Mouse (Mus musculus) megakaryocyte, embryonic 14.5 days (primary cell): ENCODE measurements around the gene Gm10283. TPM values are rescaled to one million over a fixed set of nuclear protein-coding genes. Genes with fewer than 3 reads are reported as not detected.

Experiments
- H3K27me3 ChIP-seq: replicated peaks from 2 replicates; pipeline ENCODE3; 2012; ENCODE audit warnings: inconsistent platforms
- H3K36me3 ChIP-seq: replicated peaks from 2 replicates; pipeline ENCODE3; 2012; ENCODE audit warnings: low read length, inconsistent platforms, mixed read lengths
- H3K4me1 ChIP-seq: 2 replicates; pipeline ENCODE4 v1.6.1; 2012; ENCODE audit warnings: inconsistent platforms
- H3K4me3 ChIP-seq: replicated peaks from 2 replicates; pipeline ENCODE3; 2012; ENCODE audit warnings: moderate library complexity, mild to moderate bottlenecking, inconsistent platforms
- H3K9me3 ChIP-seq: 2 replicates; pipeline ENCODE4 v1.6.1; 2012; ENCODE audit warnings: inconsistent platforms
- FLI1 ChIP-seq: IDR thresholded peaks from 2 replicates; pipeline ENCODE4 v1.6.1; 2012; ENCODE audit warnings: low read length, inconsistent platforms, mixed read lengths
- GATA1 ChIP-seq: IDR thresholded peaks from 3 replicates; pipeline ENCODE4 v1.6.1; 2012; ENCODE audit warnings: mixed read lengths, low read length, inconsistent platforms, borderline replicate concordance
- polyA plus RNA-seq: library from polyadenylated mRNA; stranded (reverse); fragments of >175 nt; gene quantifications from 2 replicates; pipeline ENCODE4 v1.2.3, GENCODE M21; 2012; ENCODE audit warnings: low replicate concordance; ENCODE audit not compliant: insufficient read depth

Gene Gm10283
- polyA plus RNA-seq, 1 experiment, result not detected

DNA sequence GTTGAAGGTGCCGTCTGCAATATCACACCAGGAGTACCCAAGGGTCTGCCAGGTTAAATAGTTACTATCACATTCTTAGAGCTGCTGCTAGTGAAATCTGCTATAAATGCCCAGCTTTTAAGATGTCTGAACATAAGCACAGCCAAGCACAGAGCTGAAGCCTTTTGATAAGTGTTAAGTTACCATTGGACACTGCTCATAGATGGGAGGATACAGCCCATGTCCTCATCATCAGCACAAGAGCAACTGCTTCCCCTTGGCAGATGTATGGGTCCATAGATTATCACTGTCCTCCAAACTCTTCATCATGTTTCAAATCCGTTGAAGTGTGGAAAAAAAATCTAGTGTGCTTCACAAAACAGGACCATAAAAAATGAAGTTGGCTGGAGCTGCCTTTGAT is 53.7 kb downstream of the Gm10283 start:
- H3K4me3 ChIP-seq, result no peak overlapping the region
- TF ChIP-seq FLI1, result no peak
- no peak for TF ChIP-seq GATA1
- no peaks in the 10 kb centered on the region for H3K36me3 ChIP-seq
- no peaks in the 10 kb centered on the region for H3K27me3 ChIP-seq
- no peaks in the 10 kb centered on the region for H3K4me1 ChIP-seq
- H3K9me3 ChIP-seq, result no peaks in the 10 kb centered on the region

DNA sequence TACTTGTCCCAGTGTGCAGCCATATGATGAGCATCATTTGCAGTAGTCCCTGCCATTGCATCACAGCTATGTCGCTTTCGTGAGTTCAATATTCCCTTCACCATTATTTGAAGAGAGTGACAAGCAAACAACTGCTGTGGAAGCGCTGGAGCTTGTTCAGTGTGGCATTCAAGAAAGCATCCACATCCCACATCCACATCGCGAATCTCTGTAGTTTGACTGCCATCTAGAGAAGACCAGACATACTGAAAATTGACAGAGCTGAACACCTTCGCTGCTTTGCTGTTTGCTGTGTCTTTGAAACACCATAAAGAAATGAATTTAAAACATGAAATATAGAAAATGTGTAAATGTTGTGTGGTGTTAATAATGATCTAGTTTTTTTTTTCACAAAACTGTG is 58.0 kb downstream of the Gm10283 start:
- H3K4me1 ChIP-seq, result no peaks in the 10 kb centered on the region
- H3K4me3 ChIP-seq, result no peak overlapping the region
- no peaks in the 10 kb centered on the region for H3K36me3 ChIP-seq
- H3K27me3 ChIP-seq, result no peaks in the 10 kb centered on the region
- no peak for TF ChIP-seq FLI1
- H3K9me3 ChIP-seq, result no peaks in the 10 kb centered on the region

DNA sequence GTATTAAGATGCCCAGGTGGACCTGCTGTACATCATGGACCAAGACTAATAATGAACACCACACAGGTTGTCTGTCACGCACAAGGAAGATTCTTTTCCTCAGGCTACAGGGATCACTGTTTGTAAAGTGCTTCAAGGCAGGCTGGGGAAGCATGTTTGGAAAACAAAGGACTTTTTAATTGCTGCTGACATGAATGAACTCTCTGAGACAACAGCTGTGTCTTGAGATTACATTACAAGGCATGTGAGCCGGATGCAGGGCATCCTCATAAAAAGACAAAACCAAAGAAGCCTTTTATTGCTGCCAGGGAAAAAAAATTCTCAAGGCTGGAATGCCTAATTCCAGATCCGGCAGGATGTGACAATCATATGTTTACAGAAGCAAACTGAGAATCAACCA is 64.4 kb downstream of the Gm10283 start:
- Histone ChIP-seq H3K4me3 (no peak overlapping the region), H3K27me3 (no peaks in the 10 kb centered on the region)
- no peak for TF ChIP-seq GATA1

DNA sequence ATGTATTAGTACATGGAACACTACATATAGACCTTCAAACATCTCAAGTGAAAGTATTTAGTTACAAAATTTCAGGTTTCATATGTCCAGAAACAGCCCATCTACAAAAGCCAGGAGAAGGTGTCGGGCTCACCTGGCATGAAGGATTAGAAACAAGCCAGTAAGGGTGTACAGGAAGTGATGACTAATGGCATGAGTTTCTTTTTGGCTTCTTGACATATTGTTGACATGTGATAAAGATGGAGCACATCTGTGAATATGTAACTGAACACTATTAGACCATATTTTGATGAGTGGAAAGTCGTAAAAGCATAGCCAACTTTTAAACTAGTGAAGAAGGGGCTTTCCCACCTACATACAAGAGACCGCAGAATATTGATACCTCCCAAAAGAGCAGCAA is 66.1 kb downstream of the Gm10283 start:
- TF ChIP-seq FLI1 (no peak), GATA1 (no peak)
- Histone ChIP-seq H3K4me3 (no peak overlapping the region), H3K9me3 (0 out of 2 replicates have a peak, but pooled peaks cover 3% of the 10 kb centered on the region)

More for the DNA sequence above, 64.4 kb downstream of the Gm10283 start:
- Histone ChIP-seq H3K4me1 (no peaks in the 10 kb centered on the region), H3K36me3 (no peaks in the 10 kb centered on the region), H3K9me3 (no peaks in the 10 kb centered on the region)

DNA sequence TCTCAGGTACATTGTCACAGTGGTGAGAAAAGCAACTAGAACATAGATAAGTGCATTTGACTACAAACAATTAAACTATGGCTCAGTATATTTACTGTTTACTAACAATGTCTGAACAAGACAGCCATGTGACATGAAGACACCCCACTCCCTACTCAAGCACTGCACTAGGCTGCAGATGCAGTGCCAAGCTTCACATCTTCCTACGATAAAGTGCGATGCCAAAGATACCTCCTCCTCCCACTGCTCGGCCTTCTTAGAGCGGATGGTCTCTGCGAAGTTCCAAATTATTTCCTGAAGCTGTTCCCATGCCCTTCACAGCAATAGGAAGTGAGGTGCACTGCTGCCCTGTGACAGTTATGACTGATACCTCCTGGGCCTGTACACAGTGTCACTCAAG is 70.3 kb downstream of the Gm10283 start:
- no peak overlapping the region for H3K4me3 ChIP-seq
- no peaks in the 10 kb centered on the region for H3K4me1 ChIP-seq
- peaks cover 5% of the 10 kb centered on the region; the same call in 1 of the 2 replicates for H3K9me3 ChIP-seq
- no peaks in the 10 kb centered on the region for H3K27me3 ChIP-seq
- H3K36me3 ChIP-seq, result no peaks in the 10 kb centered on the region
- TF ChIP-seq FLI1, result no peak
- no peak for TF ChIP-seq GATA1

More for the DNA sequence above, 66.1 kb downstream of the Gm10283 start:
- H3K4me1 ChIP-seq, result no peaks in the 10 kb centered on the region
- no peaks in the 10 kb centered on the region for H3K27me3 ChIP-seq
- H3K36me3 ChIP-seq, result no peaks in the 10 kb centered on the region

DNA sequence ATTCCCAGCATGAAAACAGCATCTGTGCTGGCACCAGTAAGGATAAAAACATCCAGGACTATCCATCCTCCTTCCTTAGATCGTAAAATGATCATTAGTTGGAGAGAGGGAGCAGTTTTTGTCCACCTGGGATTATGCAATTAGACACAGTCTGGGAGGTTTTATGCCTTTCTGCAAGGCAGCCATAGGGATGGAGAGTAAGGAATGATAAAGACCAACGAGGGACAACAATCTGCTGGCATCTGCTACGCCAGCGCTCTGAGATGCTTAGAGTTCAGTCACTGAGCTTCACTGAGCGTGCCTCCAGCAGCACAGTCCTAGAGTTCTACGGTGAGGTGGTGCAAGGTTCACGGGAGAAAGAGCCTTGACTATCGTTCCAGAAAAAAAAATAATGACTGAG is 96.6 kb downstream of the Gm10283 start:
- Histone ChIP-seq H3K4me3 (no peak overlapping the region), H3K36me3 (no peaks in the 10 kb centered on the region), H3K4me1 (no peaks in the 10 kb centered on the region), H3K9me3 (peaks cover 8% of the 10 kb centered on the region; the same call in 1 of the 2 replicates), H3K27me3 (no peaks in the 10 kb centered on the region)
- TF ChIP-seq GATA1, result no peak
- TF ChIP-seq FLI1, result no peak

DNA sequence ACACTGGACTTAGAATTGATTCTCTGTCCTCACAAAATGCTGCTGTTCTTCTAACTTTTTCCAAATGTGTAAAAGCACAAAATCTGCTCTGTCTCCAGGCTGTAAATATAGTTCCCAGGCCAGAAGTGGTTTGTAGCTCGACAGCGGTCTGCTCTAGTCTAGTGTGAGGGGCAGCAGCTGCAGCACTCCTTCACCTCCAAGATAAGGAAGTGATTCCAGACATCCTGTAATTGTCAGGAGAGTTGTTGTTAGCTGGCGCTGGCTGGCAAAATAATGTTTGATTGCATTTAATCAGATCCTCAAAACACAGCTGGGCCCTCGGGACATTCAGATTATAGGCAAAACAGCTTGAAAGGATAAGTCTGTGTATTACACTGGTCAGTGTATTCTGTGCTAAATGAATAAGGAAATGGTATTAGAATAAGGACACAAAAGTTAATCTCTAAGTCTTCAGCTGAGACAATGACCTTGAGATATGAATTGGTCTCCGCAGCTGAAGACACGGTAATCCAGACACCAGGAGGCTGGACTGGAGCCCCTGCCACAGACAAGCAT is 97.9 kb downstream of the Gm10283 start:
- TF ChIP-seq FLI1 (no peak), GATA1 (no peak)
- no peaks in the 10 kb centered on the region for H3K36me3 ChIP-seq
- H3K4me1 ChIP-seq, result no peaks in the 10 kb centered on the region
- no peaks in the 10 kb centered on the region for H3K27me3 ChIP-seq
- H3K9me3 ChIP-seq, result peaks cover 8% of the 10 kb centered on the region; the same call in 1 of the 2 replicates
- no peak overlapping the region for H3K4me3 ChIP-seq

DNA sequence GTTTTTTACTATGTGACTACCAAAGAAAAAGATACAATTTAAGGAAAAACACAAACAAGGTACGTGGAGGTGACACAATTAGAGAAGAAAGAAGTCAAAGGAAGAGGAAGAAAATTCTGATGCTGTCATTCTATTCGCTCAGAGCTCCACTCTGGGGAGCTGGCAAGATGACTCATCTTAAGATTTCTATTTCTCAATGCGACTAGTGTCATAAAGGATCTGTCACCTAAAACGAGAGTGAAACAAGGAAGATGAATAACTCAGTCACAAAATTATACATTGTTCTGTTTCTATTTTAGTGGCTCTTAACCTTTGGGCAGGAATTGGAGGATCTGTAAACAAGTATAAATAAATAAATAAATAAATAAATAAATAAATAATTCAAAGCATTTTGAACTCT is 109.3 kb downstream of the Gm10283 start:
- Histone ChIP-seq H3K27me3 (no peaks in the 10 kb centered on the region), H3K4me1 (no peaks in the 10 kb centered on the region), H3K9me3 (no peaks in the 10 kb centered on the region), H3K4me3 (no peak overlapping the region), H3K36me3 (no peaks in the 10 kb centered on the region)
- TF ChIP-seq FLI1 (no peak), GATA1 (no peak)

DNA sequence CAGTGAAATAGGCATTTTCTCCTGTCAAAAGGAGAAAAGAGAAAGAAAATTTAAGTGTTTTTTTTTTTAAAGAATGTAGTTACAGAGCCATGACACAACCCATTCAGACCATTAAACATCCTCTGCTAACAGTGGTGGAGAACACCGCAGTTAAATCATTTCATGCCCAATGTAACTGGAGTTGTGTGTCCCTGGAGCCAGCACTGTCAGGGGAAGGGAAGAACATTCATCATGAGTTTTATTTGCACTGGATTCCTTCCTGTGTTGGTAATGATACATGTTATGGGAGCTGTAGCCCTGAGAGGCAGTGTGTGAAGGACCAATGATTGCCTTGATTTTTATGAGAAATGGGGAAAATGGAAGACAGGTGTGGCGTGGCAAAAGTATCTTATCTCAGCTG is 116.4 kb downstream of the Gm10283 start:
- H3K4me1 ChIP-seq, result no peaks in the 10 kb centered on the region
- no peaks in the 10 kb centered on the region for H3K27me3 ChIP-seq
- no peak for TF ChIP-seq GATA1
- TF ChIP-seq FLI1, result no peak
- no peak overlapping the region for H3K4me3 ChIP-seq
- no peaks in the 10 kb centered on the region for H3K9me3 ChIP-seq
- no peaks in the 10 kb centered on the region for H3K36me3 ChIP-seq

Other genes starting within 250 kb of the Gm10283 start
- gene Aadat, start 2.7 kb upstream of the Gm10283 start, polyA plus RNA-seq, result not detected in 2 replicates
- gene Mfap3l, start 129.6 kb upstream of the Gm10283 start, polyA plus RNA-seq, result 0.51 and 7.0 TPM in 2 replicates